Mouse (Mus musculus) liver, embryonic 14.5 days (tissue): ENCODE data around the gene Slc28a1. TPM values are rescaled to one million over a fixed set of nuclear protein-coding genes. Genes with fewer than 3 reads are reported as not detected.

Experiments used
- ATAC-seq: fragments of 200-750 bp; cut with Nextera tagmentation; 2 replicates; pipeline ENCODE4 v1.8.0; 2017; ENCODE audit warnings: moderate number of reproducible peaks, mild to moderate bottlenecking, moderate library complexity; ENCODE audit not compliant: insufficient read depth
- DNase-seq, 3 experiments: peaks; one replicate each; pipeline ENCODE4 v3.0.0-alpha.2; 2012 to 2013; ENCODE audit warnings: low read depth in 3 of 3, low spot score in 3 of 3
- H3K27ac ChIP-seq: fragments of 300-500 bp; sonication (generic); 2 replicates; pipeline ENCODE4 v1.5.1; 2014; ENCODE audit warnings: moderate library complexity, mild to moderate bottlenecking, control low read depth, inconsistent platforms
- H3K27me3 ChIP-seq: fragments of 300-500 bp; sonication (generic); 2 replicates; pipeline ENCODE4 v1.6.1; 2014; ENCODE audit warnings: mild to moderate bottlenecking, low read length, moderate library complexity; ENCODE audit not compliant: control insufficient read depth, insufficient read depth
- H3K36me3 ChIP-seq: fragments of 300-500 bp; sonication (generic); replicated peaks from 2 replicates; pipeline ENCODE4 v1.6.1; 2014; ENCODE audit warnings: low read depth; ENCODE audit not compliant: control insufficient read depth, insufficient read depth
- H3K4me1 ChIP-seq, 2 experiments: fragments of 200-500 bp in 1 of 2; fragments of 300-500 bp in 1 of 2; sonication (generic) in 1 of 2; replicated peaks; 2 replicates each; pipeline ENCODE4 v1.6.1; 2012 to 2014; ENCODE audit warnings: antibody characterized with exemption in 1 of 2, inconsistent platforms in 1 of 2, low read length in 1 of 2; ENCODE audit not compliant: control insufficient read depth in 2 of 2, insufficient read depth in 2 of 2
- H3K4me2 ChIP-seq: fragments of 300-500 bp; sonication (generic); 2 replicates; pipeline ENCODE4 v1.6.1; 2014; ENCODE audit warnings: low read depth, mild to moderate bottlenecking, control low read depth, moderate library complexity
- H3K4me3 ChIP-seq, 2 experiments: fragments of 200-500 bp in 1 of 2; fragments of 300-500 bp in 1 of 2; sonication (generic) in 1 of 2; 2 replicates each; pipeline ENCODE4 v1.5.1; 2012 to 2014; ENCODE audit warnings: low read depth in 2 of 2, low read length in 2 of 2, mild to moderate bottlenecking in 2 of 2, control low read depth in 1 of 2, inconsistent platforms in 1 of 2, moderate library complexity in 1 of 2; ENCODE audit not compliant: insufficient read depth in 1 of 2
- H3K9ac ChIP-seq: fragments of 300-500 bp; sonication (generic); replicated peaks from 2 replicates; pipeline ENCODE4 v1.6.1; 2014; ENCODE audit warnings: mild to moderate bottlenecking, control low read depth, moderate library complexity
- H3K9me3 ChIP-seq: fragments of 300-500 bp; sonication (generic); 2 replicates; pipeline ENCODE4 v1.6.1; 2016; ENCODE audit warnings: low read length, mixed read lengths; ENCODE audit not compliant: control insufficient read depth
- CTCF ChIP-seq: IDR thresholded peaks from 2 replicates; pipeline ENCODE4 v1.5.1; 2016; ENCODE audit warnings: antibody characterized with exemption, low read depth, control low read depth
- EP300 ChIP-seq: IDR thresholded peaks from 2 replicates; pipeline ENCODE4 v1.6.1; 2016; ENCODE audit warnings: antibody characterized with exemption, low read depth
- WGBS: fragments of 180-500 bp; shearing (Covaris S2); extraction: QIAGEN DNeasy Blood & Tissue Kit; methylation state at CpG from one replicate; pipeline ENCODE4 v1.1.7; 2014; ENCODE audit not compliant: insufficient replicate concordance; 5-methylcytosine and 5-hydroxymethylcytosine counted together
- polyA plus RNA-seq, 2 experiments: library from polyadenylated mRNA; depleted of rRNA in 1 of 2; stranded (reverse) in 1 of 2; unstranded in 1 of 2; fragments of >200 nt; fragmentation: Nextera tagmentation in 1 of 2; extraction: Ambion mirVana in 1 of 2; gene quantifications; 2 replicates each; pipeline versions ENCODE4 v1.2.1 to v1.2.3; 2012 to 2014

The Slc28a1 gene
- polyA plus RNA-seq, 2 experiments = 0.50 to 0.54 TPM

GRCm38 (mm10) chr7:81122808-81123207, 8.2 kb downstream of the Slc28a1 start:
- Histone ChIP-seq H3K36me3 (no peaks in the 10 kb centered on the region), H3K4me2 (no peak overlapping the region), H3K27me3 (no peaks in the 10 kb centered on the region), H3K4me1 (peaks cover 24 to 29% of the 10 kb centered on the region in 2 experiments), H3K9me3 (no peaks in the 10 kb centered on the region), H3K4me3 (peak overlapping the region in 1 of 2 experiments; percentile 26; a peak in 1 of 4 replicates), H3K9ac (no peak overlapping the region), H3K27ac (no peak overlapping the region)
- 31% methylated on average over 2 of the region's 2 CpGs for WGBS
- TF ChIP-seq EP300 (no peak), CTCF (no peak)
- ATAC-seq (no peak), DNase-seq (no peak)

GRCm38 (mm10) chr7:81123553-81123952, 9.0 kb downstream of the Slc28a1 start:
- 0 out of 2 replicates have a peak overlapping the region, but pooled peaks have one; percentile 13 for H3K9ac ChIP-seq

GRCm38 (mm10) chr7:81124773-81125172, 10.2 kb downstream of the Slc28a1 start:
- peak; percentile 64 to 70 (median 65) for DNase-seq
- 33% methylated on average over 8 of the region's 8 CpGs for WGBS

More at GRCm38 (mm10) chr7:81123553-81123952, 9.0 kb downstream of the Slc28a1 start:
- H3K36me3 ChIP-seq = no peaks in the 10 kb centered on the region
- peak overlapping the region; percentile 64 for H3K4me2 ChIP-seq
- no peaks in the 10 kb centered on the region for H3K9me3 ChIP-seq
- WGBS = 31% methylated on average over 5 of the region's 5 CpGs
- H3K27ac ChIP-seq = peak overlapping the region; percentile 32
- peaks cover 24 to 29% of the 10 kb centered on the region in 2 experiments for H3K4me1 ChIP-seq
- peak; percentile 29 to 52 (median 49) for DNase-seq
- H3K27me3 ChIP-seq = no peaks in the 10 kb centered on the region
- H3K4me3 ChIP-seq = peak overlapping the region; percentile 9 to 26; a peak in 2 of 4 replicates
- peak; percentile 56 for ATAC-seq
- TF ChIP-seq EP300 (no peak), CTCF (no peak)

GRCm38 (mm10) chr7:81125215-81126175, 10.9 kb downstream of the Slc28a1 start:
- 65% methylated on average over 10 of the region's 10 CpGs for WGBS
- no peak for TF ChIP-seq CTCF
- no peak for TF ChIP-seq EP300
- Histone ChIP-seq H3K4me3 (peak overlapping the region; percentile 16 to 20; a peak in 3 of 4 replicates), H3K9ac (peak overlapping the region; percentile 33; the same call in 1 of the 2 replicates), H3K9me3 (no peaks in the 10 kb centered on the region), H3K27me3 (no peaks in the 10 kb centered on the region), H3K4me2 (peak overlapping the region; percentile 64), H3K27ac (peak overlapping the region; percentile 40), H3K4me1 (peaks cover 24 to 29% of the 10 kb centered on the region in 2 experiments), H3K36me3 (no peaks in the 10 kb centered on the region)
- ATAC-seq (no peak), DNase-seq (no peak)

More at GRCm38 (mm10) chr7:81124773-81125172, 10.2 kb downstream of the Slc28a1 start:
- TF ChIP-seq EP300 (peak; percentile 80), CTCF (no peak)
- H3K36me3 ChIP-seq = no peaks in the 10 kb centered on the region
- H3K4me2 ChIP-seq = peak overlapping the region; percentile 64
- H3K27ac ChIP-seq = peak overlapping the region; percentile 73
- H3K27me3 ChIP-seq = no peaks in the 10 kb centered on the region
- peak; percentile 86 for ATAC-seq
- peak overlapping the region; percentile 16 to 20; a peak in 3 of 4 replicates for H3K4me3 ChIP-seq
- H3K9me3 ChIP-seq = no peaks in the 10 kb centered on the region
- peak overlapping the region; percentile 33 for H3K9ac ChIP-seq
- H3K4me1 ChIP-seq = peaks cover 24 to 29% of the 10 kb centered on the region in 2 experiments

GRCm38 (mm10) chr7:81131864-81132263, 17.3 kb downstream of the Slc28a1 start:
- no peaks in the 10 kb centered on the region for H3K27me3 ChIP-seq
- peaks cover 0 to 5% of the 10 kb centered on the region in 2 experiments; a peak in 2 of 4 replicates for H3K4me1 ChIP-seq
- no peaks in the 10 kb centered on the region for H3K36me3 ChIP-seq
- no peak for DNase-seq
- WGBS = 63% methylated on average over 7 of the region's 7 CpGs
- no peak overlapping the region for H3K4me2 ChIP-seq
- no peak overlapping the region for H3K27ac ChIP-seq
- H3K9me3 ChIP-seq = no peaks in the 10 kb centered on the region
- no peak for ATAC-seq
- H3K9ac ChIP-seq = no peak overlapping the region
- no peak overlapping the region for H3K4me3 ChIP-seq
- TF ChIP-seq CTCF (no peak), EP300 (no peak)
